Mouse (Mus musculus) megakaryocyte, embryonic 14.5 days (primary cell): ENCODE measurements around the gene Dock9. TPM values are rescaled to one million over a fixed set of nuclear protein-coding genes. Genes with fewer than 3 reads are reported as not detected.

Experiments
- H3K27me3 ChIP-seq: replicated peaks from 2 replicates; pipeline ENCODE3; 2012; ENCODE audit warnings: inconsistent platforms
- H3K36me3 ChIP-seq: replicated peaks from 2 replicates; pipeline ENCODE3; 2012; ENCODE audit warnings: low read length, inconsistent platforms, mixed read lengths
- H3K4me1 ChIP-seq: 2 replicates; pipeline ENCODE4 v1.6.1; 2012; ENCODE audit warnings: inconsistent platforms
- H3K4me3 ChIP-seq: replicated peaks from 2 replicates; pipeline ENCODE3; 2012; ENCODE audit warnings: moderate library complexity, mild to moderate bottlenecking, inconsistent platforms
- H3K9me3 ChIP-seq: 2 replicates; pipeline ENCODE4 v1.6.1; 2012; ENCODE audit warnings: inconsistent platforms
- FLI1 ChIP-seq: IDR thresholded peaks from 2 replicates; pipeline ENCODE4 v1.6.1; 2012; ENCODE audit warnings: low read length, inconsistent platforms, mixed read lengths
- GATA1 ChIP-seq: IDR thresholded peaks from 3 replicates; pipeline ENCODE4 v1.6.1; 2012; ENCODE audit warnings: mixed read lengths, low read length, inconsistent platforms, borderline replicate concordance
- polyA plus RNA-seq: library from polyadenylated mRNA; stranded (reverse); fragments of >175 nt; gene quantifications from 2 replicates; pipeline ENCODE4 v1.2.3, GENCODE M21; 2012; ENCODE audit warnings: low replicate concordance; ENCODE audit not compliant: insufficient read depth

Gene Dock9
- polyA plus RNA-seq, 1 experiment, result 0.13 TPM

- H3K4me1 ChIP-seq, result peaks cover 4% of the 10 kb centered on the region; the same call in 1 of the 2 replicates
- H3K9me3 ChIP-seq, result no peaks in the 10 kb centered on the region
- H3K27me3 ChIP-seq, result peaks cover 9% of the 10 kb centered on the region
- no peaks in the 10 kb centered on the region for H3K36me3 ChIP-seq
- no peak overlapping the region for H3K4me3 ChIP-seq
- TF ChIP-seq GATA1 (no peak), FLI1 (no peak)
Measured at GRCm38 (mm10) chr14:121604565-121604964, 193.1 kb downstream of the Dock9 start.

GRCm38 (mm10) chr14:121602610-121603009 is 195.0 kb downstream of the Dock9 start:
- H3K9me3 ChIP-seq, result no peaks in the 10 kb centered on the region
- H3K4me3 ChIP-seq, result no peak overlapping the region
- TF ChIP-seq GATA1 (no peak), FLI1 (no peak)
- H3K27me3 ChIP-seq, result peaks cover 9% of the 10 kb centered on the region
- H3K4me1 ChIP-seq, result peaks cover 4% of the 10 kb centered on the region; the same call in 1 of the 2 replicates
- no peaks in the 10 kb centered on the region for H3K36me3 ChIP-seq

- TF ChIP-seq GATA1 (no peak), FLI1 (no peak)
- Histone ChIP-seq H3K27me3 (peaks cover 9% of the 10 kb centered on the region), H3K9me3 (no peaks in the 10 kb centered on the region), H3K4me1 (peaks cover 4% of the 10 kb centered on the region; the same call in 1 of the 2 replicates), H3K4me3 (no peak overlapping the region), H3K36me3 (no peaks in the 10 kb centered on the region)
Measured at GRCm38 (mm10) chr14:121600538-121600937, 197.1 kb downstream of the Dock9 start.

- Histone ChIP-seq H3K4me1 (no peaks in the 10 kb centered on the region), H3K36me3 (no peaks in the 10 kb centered on the region), H3K9me3 (no peaks in the 10 kb centered on the region), H3K4me3 (no peak overlapping the region), H3K27me3 (peaks cover 4% of the 10 kb centered on the region)
- TF ChIP-seq FLI1, result no peak
- no peak for TF ChIP-seq GATA1
Measured at GRCm38 (mm10) chr14:121597073-121597472, 200.6 kb downstream of the Dock9 start.

- Histone ChIP-seq H3K27me3 (peaks cover 6% of the 10 kb centered on the region), H3K4me1 (no peaks in the 10 kb centered on the region; the same call in 1 of the 2 replicates), H3K9me3 (no peaks in the 10 kb centered on the region), H3K36me3 (no peaks in the 10 kb centered on the region), H3K4me3 (no peak overlapping the region)
- no peak for TF ChIP-seq GATA1
Measured at GRCm38 (mm10) chr14:121596631-121597030, 201.0 kb downstream of the Dock9 start.

GRCm38 (mm10) chr14:121594684-121595083 is 203.0 kb downstream of the Dock9 start:
- Histone ChIP-seq H3K4me1 (peaks cover 4% of the 10 kb centered on the region), H3K4me3 (no peak overlapping the region), H3K36me3 (no peaks in the 10 kb centered on the region), H3K9me3 (no peaks in the 10 kb centered on the region), H3K27me3 (peaks cover 11% of the 10 kb centered on the region)
- TF ChIP-seq FLI1 (no peak), GATA1 (no peak)

- TF ChIP-seq FLI1, result no peak
- no peak for TF ChIP-seq GATA1
- H3K4me1 ChIP-seq, result peaks cover 11% of the 10 kb centered on the region
Measured at GRCm38 (mm10) chr14:121593313-121593929, 204.2 kb downstream of the Dock9 start.

GRCm38 (mm10) chr14:121592890-121593289 is 204.7 kb downstream of the Dock9 start:
- Histone ChIP-seq H3K9me3 (no peaks in the 10 kb centered on the region), H3K27me3 (peaks cover 11% of the 10 kb centered on the region), H3K36me3 (no peaks in the 10 kb centered on the region), H3K4me3 (no peak overlapping the region), H3K4me1 (peaks cover 11% of the 10 kb centered on the region)
- TF ChIP-seq GATA1, result no peak
- no peak for TF ChIP-seq FLI1

More at GRCm38 (mm10) chr14:121593313-121593929, 204.2 kb downstream of the Dock9 start:
- H3K9me3 ChIP-seq, result no peaks in the 10 kb centered on the region
- no peak overlapping the region for H3K4me3 ChIP-seq
- H3K27me3 ChIP-seq, result peaks cover 11% of the 10 kb centered on the region
- no peaks in the 10 kb centered on the region for H3K36me3 ChIP-seq

GRCm38 (mm10) chr14:121592356-121592755 is 205.3 kb downstream of the Dock9 start:
- peaks cover 11% of the 10 kb centered on the region for H3K4me1 ChIP-seq
- TF ChIP-seq FLI1 (no peak), GATA1 (no peak)
- H3K36me3 ChIP-seq, result no peaks in the 10 kb centered on the region
- H3K27me3 ChIP-seq, result peaks cover 11% of the 10 kb centered on the region
- peak overlapping the region; percentile 11 for H3K4me3 ChIP-seq
- H3K9me3 ChIP-seq, result no peaks in the 10 kb centered on the region

- Histone ChIP-seq H3K4me1 (peaks cover 11% of the 10 kb centered on the region), H3K36me3 (no peaks in the 10 kb centered on the region), H3K9me3 (no peaks in the 10 kb centered on the region), H3K4me3 (no peak overlapping the region), H3K27me3 (peaks cover 11% of the 10 kb centered on the region)
- no peak for TF ChIP-seq FLI1
- TF ChIP-seq GATA1, result no peak
Measured at GRCm38 (mm10) chr14:121589097-121589725, 208.4 kb downstream of the Dock9 start.
